Mouse (Mus musculus): ENCODE results near the gene Gsx2.

Gene Gsx2

GRCm38 (mm10) chr5:75074537-75075382, 641 bp upstream of the Gsx2 start:
- in situ Hi-C loops (cut with MboI, MseI) = loop anchor here (25.0 kb wide), 2 partner anchors 588 to 1587 kb away; partner anchors contain the start of gene Dcun1d4

- in situ Hi-C loops (cut with MboI, MseI) = no loop called here
Measured at GRCm38 (mm10) chr5:75076326-75077050, 1.1 kb downstream of the Gsx2 start.

GRCm38 (mm10) chr5:75077051-75077380, 1.6 kb downstream of the Gsx2 start:
- in situ Hi-C loops (cut with MboI, MseI) = no loop called here

- in situ Hi-C loops (cut with MboI, MseI) = no loop called here
Measured at GRCm38 (mm10) chr5:75079564-75079963, 4.2 kb downstream of the Gsx2 start.

- in situ Hi-C loops (cut with MboI, MseI) = no loop called here
Measured at GRCm38 (mm10) chr5:75082439-75082838, 7.0 kb downstream of the Gsx2 start.

GRCm38 (mm10) chr5:75083061-75083460, 7.7 kb downstream of the Gsx2 start:
- in situ Hi-C loops (cut with MboI, MseI) = no loop called here

- in situ Hi-C loops (cut with MboI, MseI) = no loop called here
Measured at GRCm38 (mm10) chr5:75083591-75084392, 8.4 kb downstream of the Gsx2 start.

GRCm38 (mm10) chr5:75084393-75084870, 9.0 kb downstream of the Gsx2 start:
- in situ Hi-C loops (cut with MboI, MseI) = no loop called here

GRCm38 (mm10) chr5:75084871-75085520, 9.6 kb downstream of the Gsx2 start:
- in situ Hi-C loops (cut with MboI, MseI) = no loop called here

- in situ Hi-C loops (cut with MboI, MseI) = no loop called here
Measured at GRCm38 (mm10) chr5:75085521-75085875, 10.1 kb downstream of the Gsx2 start.

GRCm38 (mm10) chr5:75085906-75086305, 10.5 kb downstream of the Gsx2 start:
- in situ Hi-C loops (cut with MboI, MseI) = no loop called here

- in situ Hi-C loops (cut with MboI, MseI) = no loop called here
Measured at GRCm38 (mm10) chr5:75106511-75106910, 31.1 kb downstream of the Gsx2 start.

GRCm38 (mm10) chr5:75109368-75109767, 34.0 kb downstream of the Gsx2 start:
- in situ Hi-C loops (cut with MboI, MseI) = no loop called here

GRCm38 (mm10) chr5:75111781-75112180, 36.4 kb downstream of the Gsx2 start:
- in situ Hi-C loops (cut with MboI, MseI) = no loop called here

- in situ Hi-C loops (cut with MboI, MseI) = no loop called here
Measured at GRCm38 (mm10) chr5:75118840-75119239, 43.4 kb downstream of the Gsx2 start.

GRCm38 (mm10) chr5:75121646-75122045, 46.2 kb downstream of the Gsx2 start:
- in situ Hi-C loops (cut with MboI, MseI) = no loop called here

Data from regulatory T cell (primary cell).